ENCODE assay signal across 10 mouse cellular contexts in the genomic region with DNA sequence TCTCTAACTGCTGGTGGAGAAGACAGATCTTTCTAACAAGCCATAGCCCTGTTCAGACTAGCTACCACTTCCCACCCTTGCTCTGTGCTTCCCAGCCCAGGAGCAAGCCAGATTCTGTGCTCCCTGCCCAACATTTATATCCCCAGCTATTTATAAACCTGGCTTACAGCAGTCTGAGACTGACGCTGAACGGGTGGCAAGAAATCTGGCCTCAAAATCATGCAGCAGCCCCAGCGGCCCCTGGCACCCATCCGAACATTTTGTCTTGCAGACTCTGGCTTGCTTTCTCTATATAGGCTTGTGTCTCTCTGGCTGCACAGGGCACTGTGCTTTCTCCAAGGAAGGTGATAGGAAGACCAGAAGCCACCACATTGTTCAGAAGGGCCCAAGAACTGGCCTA. TPM values are rescaled to one million over a fixed set of nuclear protein-coding genes. Genes with fewer than 3 reads are reported as not detected.
DNase-seq lines count a peak whose midpoint lies in the region; ATAC-seq and TF ChIP-seq lines count a peak whose summit lies in the region.
"Had no signal": no experiment of that assay in that cellular context is flagged by ENCODE, and none has a peak within 500 bp of the region (broad histone marks: within the 10 kb centered on the region; RNA-seq: fewer than 3 reads in every experiment).

No protein-coding gene starts in this region.

- no peak overlapping the region for H3K4me3 ChIP-seq in forebrain, postnatal 0 days (ENCODE audit: low read depth, low read length)
- H3K4me3 ChIP-seq in forebrain, embryonic 16.5 days (replicated peaks; ENCODE audit: low read length), result no peak overlapping the region
- no peak overlapping the region for H3K4me3 ChIP-seq in hindbrain, embryonic 11.5 days (ENCODE audit: low read depth, low read length)
- H3K4me3 ChIP-seq: erythroblast, embryonic 14.5 days; neural tube, embryonic 12.5 days had no signal

- no peak overlapping the region for H3K27ac ChIP-seq in forebrain, postnatal 0 days (ENCODE audit: low read depth, low read length)
- no peak overlapping the region for H3K27ac ChIP-seq in forebrain, embryonic 16.5 days (ENCODE audit: low read length)
- no peak overlapping the region for H3K27ac ChIP-seq in hindbrain, embryonic 11.5 days (ENCODE audit: low read depth, low read length)
- H3K27ac ChIP-seq: neural tube, embryonic 12.5 days had no signal

- H3K4me1 ChIP-seq in forebrain, postnatal 0 days (ENCODE audit: insufficient read depth), result no peaks in the 10 kb centered on the region
- peaks cover 11% of the 10 kb centered on the region for H3K4me1 ChIP-seq in forebrain, embryonic 16.5 days (replicated peaks; ENCODE audit: control insufficient read depth, insufficient read depth, low read length)
- no peaks in the 10 kb centered on the region for H3K4me1 ChIP-seq in hindbrain, embryonic 11.5 days (replicated peaks; ENCODE audit: control insufficient read depth, insufficient read depth, low read length)
- H3K4me1 ChIP-seq: neural tube, embryonic 12.5 days had no signal

- WGBS in forebrain, postnatal 0 days, result 63% methylated on average over 4 of the region's 4 CpGs
- 83% methylated on average over 4 of the region's 4 CpGs for WGBS in forebrain, embryonic 16.5 days
- 92% methylated on average over 4 of the region's 4 CpGs for WGBS in hindbrain, embryonic 11.5 days

- no peak for TF ChIP-seq CTCF in forebrain, postnatal 0 days (IDR thresholded peaks at IDR 0.05; ENCODE audit: low read depth)

- peak; percentile 64 for ATAC-seq in forebrain, postnatal 0 days
- ATAC-seq in forebrain, embryonic 16.5 days, result no peak
- no peak for ATAC-seq in hindbrain, embryonic 11.5 days (ENCODE audit: low FRiP score)

- no peaks in the 10 kb centered on the region for H3K9me3 ChIP-seq in forebrain, postnatal 0 days (ENCODE audit: low read length)
- no peaks in the 10 kb centered on the region for H3K9me3 ChIP-seq in forebrain, embryonic 16.5 days (ENCODE audit: control insufficient read depth, low read length)
- H3K9me3 ChIP-seq in hindbrain, embryonic 11.5 days (ENCODE audit: control insufficient read depth, low read length), result no peaks in the 10 kb centered on the region
- H3K9me3 ChIP-seq: neural tube, embryonic 12.5 days had no signal

- H3K27me3 ChIP-seq in forebrain, postnatal 0 days (ENCODE audit: insufficient read depth, low read length), result no peaks in the 10 kb centered on the region
- no peaks in the 10 kb centered on the region for H3K27me3 ChIP-seq in forebrain, embryonic 16.5 days (replicated peaks; ENCODE audit: control insufficient read depth, insufficient read depth, low read length)
- H3K27me3 ChIP-seq in hindbrain, embryonic 11.5 days (ENCODE audit: control insufficient read depth, insufficient read depth, low read length), result no peaks in the 10 kb centered on the region
- H3K27me3 ChIP-seq: neural tube, embryonic 12.5 days had no signal

- H3K4me2 ChIP-seq in forebrain, postnatal 0 days (ENCODE audit: low read depth), result no peak overlapping the region
- H3K4me2 ChIP-seq in forebrain, embryonic 16.5 days (ENCODE audit: low read length), result no peak overlapping the region
- no peak overlapping the region for H3K4me2 ChIP-seq in hindbrain, embryonic 11.5 days (replicated peaks; ENCODE audit: low read depth, low read length)
- H3K4me2 ChIP-seq: neural tube, embryonic 12.5 days had no signal

- no peaks in the 10 kb centered on the region for H3K36me3 ChIP-seq in forebrain, postnatal 0 days (ENCODE audit: insufficient read depth)
- H3K36me3 ChIP-seq in forebrain, embryonic 16.5 days (ENCODE audit: control insufficient read depth, insufficient read depth), result no peaks in the 10 kb centered on the region
- no peaks in the 10 kb centered on the region for H3K36me3 ChIP-seq in hindbrain, embryonic 11.5 days (ENCODE audit: control insufficient read depth, insufficient read depth, low read length)
- H3K36me3 ChIP-seq: neural tube, embryonic 12.5 days had no signal

- DNase-seq in forebrain, postnatal 0 days, result peak; percentile 41
- DNase-seq in urinary bladder, postnatal 14 days (ENCODE audit: low spot score), result peak; percentile 33
- DNase-seq in urinary bladder, adult 2 months (ENCODE audit: low spot score), result no peak
- DNase-seq in left cerebral cortex, adult 9 months (ENCODE audit: low spot score in 2 of 2), result peak; percentile 19 to 52
- no peak for DNase-seq in retina, postnatal 1 day
- DNase-seq in cerebellum, adult 11-12 months, result no peak
- no peak for DNase-seq in hindbrain, embryonic 11.5 days (ENCODE audit: low spot score)

- no peak overlapping the region for H3K9ac ChIP-seq in forebrain, postnatal 0 days
- H3K9ac ChIP-seq in forebrain, embryonic 16.5 days (replicated peaks; ENCODE audit: low read depth, low read length), result no peak overlapping the region
- no peak overlapping the region for H3K9ac ChIP-seq in hindbrain, embryonic 11.5 days (ENCODE audit: low read depth, low read length)
- H3K9ac ChIP-seq: neural tube, embryonic 12.5 days had no signal

RNA-seq across cellular contexts. Expression of a gene that starts 45.0 kb away (rescaled TPM):
- 30.0 and 33.2 TPM in 2 replicates for total RNA-seq in forebrain, postnatal 0 days (2014; rRNA removed)
- 2.0 and 2.7 TPM in 2 replicates for polyA plus RNA-seq in forebrain, postnatal 0 days (2015; fragmentation: Nextera tagmentation; extraction: Ambion mirVana)
- 3.7 and 5.1 TPM in 2 replicates for polyA plus RNA-seq in forebrain, embryonic 16.5 days (2015; fragmentation: Nextera tagmentation; extraction: Ambion mirVana)
- polyA plus RNA-seq in urinary bladder, adult 2 months (2012; rRNA removed), result 12.2 and 16.4 TPM in 2 replicates
- 3.9 and 4.3 TPM in 2 replicates for polyA plus RNA-seq in hindbrain, embryonic 11.5 days (2014; fragmentation: Nextera tagmentation; extraction: Ambion mirVana)

Comparison
In these comparisons a context has a peak if more than half of its experiments do, and no peak if none do; other contexts are left out.
1. DNase-seq: peak in forebrain, postnatal 0 days (single experiment), urinary bladder, postnatal 14 days (single experiment) and left cerebral cortex, adult 9 months (2 of 2); none in urinary bladder, adult 2 months (single experiment), retina, postnatal 1 day (single experiment), cerebellum, adult 11-12 months (single experiment) and hindbrain, embryonic 11.5 days (single experiment).